Mouse (Mus musculus) heart, postnatal 14 days (tissue): Measurements from ENCODE around the gene Gm4767. TPM values are rescaled to one million over a fixed set of nuclear protein-coding genes. Genes with fewer than 3 reads are reported as not detected.
"Not testable (repeated sequence)": the region's sequence is repeated elsewhere in the genome, so short reads cannot be mapped to it uniquely, and the experiment has no call there.

Source experiments
- DNase-seq, 2 experiments: peaks; one replicate each; pipeline ENCODE4 v3.0.0; 2021 to 2022
- intact Hi-C: fragments of 180-260 bp; cut with DNase I; formaldehyde crosslinking; loops from one replicate; pipeline ENCODE4 v1.15.1; 2025
- long read RNA-seq, 2 experiments: library from polyadenylated mRNA; stranded (forward); transcript quantifications; one replicate each; pipeline ENCODE4 v2.0.0; 2021
- total RNA-seq, 2 experiments: library from RNA; stranded (reverse); gene quantifications; 2 replicates each; pipeline ENCODE4 v1.2.3; 2021

The Gm4767 gene
- total RNA-seq = 1 to 10 TPM; 1.8 TPM
- long read RNA-seq, experiment 1 = 0 reads
- long read RNA-seq, experiment 2 = 0 reads

- DNase-seq = peak in 1 of 2 experiments; percentile 0
- intact Hi-C loops = not testable (repeated sequence)
Measured at GRCm38 (mm10) chr10:81811899-81812298, at the start of gene Gm4767. Gene Gm4767 (plus strand): TSS chr10:81812186.

GRCm38 (mm10) chr10:81770506-81771403 is 41.2 kb upstream of the Gm4767 start, which contains the start of gene Gm3055:
Gene Gm3055 (minus strand): TSS chr10:81771161.
- DNase-seq, intact Hi-C loops: not testable (repeated sequence)

- DNase-seq, intact Hi-C loops: not testable (repeated sequence)
Measured at GRCm38 (mm10) chr10:81771404-81771777, 40.6 kb upstream of the Gm4767 start.

DNA sequence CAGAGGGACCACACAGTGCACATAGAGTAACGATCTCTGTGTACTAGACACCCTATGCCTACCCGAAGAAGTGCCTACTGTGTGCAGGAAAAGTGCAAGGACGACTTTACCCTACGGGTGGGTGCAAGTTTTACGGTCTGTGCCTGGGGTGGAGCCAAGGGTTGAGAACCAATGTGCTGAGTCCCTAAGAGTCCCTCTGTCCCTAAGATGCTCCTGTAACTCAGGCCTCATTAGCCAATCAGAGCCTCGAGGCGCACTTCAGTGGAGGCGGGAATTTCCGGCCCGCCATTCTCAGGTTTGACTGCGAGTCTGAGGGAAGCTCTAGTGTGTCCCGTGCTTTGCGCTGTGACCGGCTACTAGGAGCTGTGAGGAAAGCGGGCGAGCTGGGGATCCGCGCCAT is 34.2 kb downstream of the Gm4767 start:
- intact Hi-C loops, DNase-seq: not testable (repeated sequence)

- peak in 1 of 2 experiments; percentile 8 for DNase-seq
- intact Hi-C loops = not testable (repeated sequence)
Measured at GRCm38 (mm10) chr10:81863409-81864407, 51.7 kb downstream of the Gm4767 start, which contains the start of gene Gm32687. Gene Gm32687 (plus strand): TSS chr10:81863934.

Other genes with a start within 250 kb of the Gm4767 start
- gene Tle2, start 237.6 kb upstream of the Gm4767 start, total RNA-seq = 10 to 100 TPM in 1 of 2 experiments, 1 to 10 TPM in 1; 9.4 to 11.2 TPM
- gene Tle6, start 211.1 kb upstream of the Gm4767 start, total RNA-seq = 10 to 100 TPM in 1 of 2 experiments, 1 to 10 TPM in 1; 8.0 to 10.2 TPM
- 1 to 10 TPM; 1.8 to 2.2 TPM for gene BC025920, start 205.9 kb upstream of the Gm4767 start, total RNA-seq
- 10 to 100 TPM; 10.7 to 11.0 TPM for gene Sirt6, start 184.4 kb upstream of the Gm4767 start, total RNA-seq
- 10 to 100 TPM in 1 of 2 experiments, 1 to 10 TPM in 1; 9.4 to 10.9 TPM for gene Ankrd24, start 183.6 kb upstream of the Gm4767 start, total RNA-seq
- 1 to 10 TPM; 2.6 to 2.7 TPM for gene Gm10778, start 163.1 kb upstream of the Gm4767 start, total RNA-seq
- gene Zfp433, start 107.4 kb upstream of the Gm4767 start, total RNA-seq = 1 to 10 TPM; 4.8 to 5.4 TPM
- 1 to 10 TPM; 2.1 to 2.4 TPM for gene Gm3055, start 41.0 kb upstream of the Gm4767 start, total RNA-seq
- gene Gm32687, start 51.7 kb downstream of the Gm4767 start, total RNA-seq = 1 to 10 TPM; 1.8 to 2.7 TPM
- gene Zfp781, start 118.3 kb downstream of the Gm4767 start, total RNA-seq = 1 to 10 TPM; 1.0 to 1.1 TPM
- 1 to 10 TPM; 6.5 to 6.6 TPM for gene Zfp873, start 235.9 kb downstream of the Gm4767 start, total RNA-seq